Mouse (Mus musculus) limb, embryonic 11.5 days (tissue): ENCODE measurements at regions not wholly inside any gene's neighbourhood (a gene's known extent, or its start where the extent isn't known, plus 50 kb on each side); places are given as distances from the start of the nearest gene placed in this dataset.
A peak's percentile ranks its signal among the peaks of the same experiment; 100 is the strongest.

Experiments
- ATAC-seq: fragments of 200-750 bp; cut with Nextera tagmentation; 2 replicates; pipeline ENCODE4 v1.8.0; 2017; ENCODE audit warnings: low read depth; ENCODE audit not compliant: insufficient number of reproducible peaks, low FRiP score, low TSS enrichment
- DNase-seq: peaks from one replicate; pipeline ENCODE4 v3.0.0-alpha.2; 2015; ENCODE audit warnings: low spot score
- H3K27ac ChIP-seq: fragments of 300-500 bp; sonication (generic); replicated peaks from 2 replicates; pipeline ENCODE4 v1.5.1; 2014; ENCODE audit warnings: low read depth, mild to moderate bottlenecking, low read length
- H3K27me3 ChIP-seq: fragments of 300-500 bp; sonication (generic); 2 replicates; pipeline ENCODE4 v1.6.1; 2014; ENCODE audit warnings: mild to moderate bottlenecking, low read length, mixed read lengths; ENCODE audit not compliant: control insufficient read depth, insufficient read depth
- H3K36me3 ChIP-seq: fragments of 300-500 bp; sonication (generic); 2 replicates; pipeline ENCODE4 v1.6.1; 2014; ENCODE audit warnings: mild to moderate bottlenecking, low read length, moderate library complexity, mixed read lengths; ENCODE audit not compliant: control insufficient read depth, insufficient read depth
- H3K4me1 ChIP-seq: fragments of 300-500 bp; sonication (generic); 2 replicates; pipeline ENCODE4 v1.6.1; 2014; ENCODE audit warnings: low read length, mixed read lengths; ENCODE audit not compliant: control insufficient read depth, insufficient read depth
- H3K4me2 ChIP-seq: fragments of 300-500 bp; sonication (generic); 2 replicates; pipeline ENCODE4 v1.6.1; 2014; ENCODE audit warnings: low read depth, mild to moderate bottlenecking, moderate library complexity; ENCODE audit not compliant: severe bottlenecking
- H3K4me3 ChIP-seq: fragments of 300-500 bp; sonication (generic); 2 replicates; pipeline ENCODE4 v1.5.1; 2014; ENCODE audit warnings: low read depth, low read length
- H3K9ac ChIP-seq: fragments of 300-500 bp; sonication (generic); 2 replicates; pipeline ENCODE4 v1.6.1; 2014; ENCODE audit warnings: mild to moderate bottlenecking, low read length
- H3K9me3 ChIP-seq: fragments of 300-500 bp; sonication (generic); 2 replicates; pipeline ENCODE4 v1.6.1; 2016; ENCODE audit warnings: low read length; ENCODE audit not compliant: control insufficient read depth
- WGBS: fragments of 180-500 bp; shearing (Covaris S2); extraction: QIAGEN DNeasy Blood & Tissue Kit; methylation state at CpG from one replicate; pipeline ENCODE4 v1.1.7; 2014; 5-methylcytosine and 5-hydroxymethylcytosine counted together

DNA sequence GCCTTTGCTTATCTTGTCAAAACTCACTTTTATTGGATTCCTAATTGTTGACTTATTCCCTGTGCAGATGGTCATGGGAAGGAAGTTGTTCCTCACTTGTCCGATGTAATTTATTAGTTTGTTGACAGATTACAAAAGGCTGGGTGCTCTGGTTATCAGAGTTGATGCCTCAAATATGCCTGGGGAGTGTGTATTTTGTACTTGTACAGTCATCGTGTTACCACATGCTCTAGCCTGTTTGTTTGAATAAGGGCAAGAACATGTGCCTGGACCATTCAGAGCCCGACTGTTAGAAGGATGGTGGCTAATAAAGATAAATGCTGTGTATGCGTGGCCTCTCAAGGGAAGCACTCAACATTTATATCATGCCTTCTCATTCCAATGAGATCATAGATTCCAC lies 288.0 kb downstream of the Trim52 start:
- Histone ChIP-seq H3K9ac (no peak overlapping the region), H3K4me3 (no peak overlapping the region), H3K27me3 (no peaks in the 10 kb centered on the region), H3K4me1 (no peaks in the 10 kb centered on the region), H3K36me3 (no peaks in the 10 kb centered on the region), H3K27ac (no peak overlapping the region), H3K4me2 (no peak overlapping the region), H3K9me3 (no peaks in the 10 kb centered on the region)
- 81% methylated on average over 4 of the region's 4 CpGs for WGBS
- ATAC-seq (no peak), DNase-seq (no peak)

DNA sequence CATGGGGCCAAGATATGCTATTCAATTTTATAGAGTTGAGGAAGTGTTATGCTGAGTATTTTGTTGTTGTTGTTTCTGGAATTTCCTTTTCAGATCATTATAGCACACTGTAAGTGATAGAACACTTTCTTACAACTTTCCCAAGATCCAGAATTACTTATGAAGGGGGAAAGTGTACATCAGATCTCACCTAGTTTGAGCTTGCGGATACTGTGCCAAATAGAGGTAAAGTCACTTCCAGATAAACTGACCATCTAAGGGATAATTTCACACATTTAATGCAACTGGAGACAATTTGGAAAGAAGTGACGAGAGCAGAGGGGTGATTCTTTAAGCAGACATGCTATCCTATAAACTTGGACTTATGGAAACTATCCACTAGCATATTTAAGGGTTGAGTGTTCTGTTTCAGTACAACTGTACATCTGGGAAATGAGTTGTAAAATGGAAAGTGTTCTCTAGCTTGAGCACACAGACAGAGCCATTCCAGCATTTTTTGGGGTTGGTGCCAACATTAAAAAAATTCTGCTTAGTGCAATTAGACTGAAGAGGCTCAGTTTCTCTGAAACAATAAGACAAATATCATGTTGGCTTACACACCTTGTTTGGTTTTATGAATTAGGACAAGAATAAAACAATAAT lies 307.0 kb downstream of the Trim52 start:
- H3K4me2 ChIP-seq, result no peak overlapping the region
- H3K27ac ChIP-seq, result no peak overlapping the region
- H3K27me3 ChIP-seq, result no peaks in the 10 kb centered on the region
- no peak overlapping the region for H3K4me3 ChIP-seq
- DNase-seq, result no peak
- ATAC-seq, result no peak
- WGBS, result 81% methylated on average over 2 of the region's 2 CpGs
- H3K9ac ChIP-seq, result no peak overlapping the region
- no peaks in the 10 kb centered on the region for H3K9me3 ChIP-seq
- H3K4me1 ChIP-seq, result no peaks in the 10 kb centered on the region
- H3K36me3 ChIP-seq, result no peaks in the 10 kb centered on the region

DNA sequence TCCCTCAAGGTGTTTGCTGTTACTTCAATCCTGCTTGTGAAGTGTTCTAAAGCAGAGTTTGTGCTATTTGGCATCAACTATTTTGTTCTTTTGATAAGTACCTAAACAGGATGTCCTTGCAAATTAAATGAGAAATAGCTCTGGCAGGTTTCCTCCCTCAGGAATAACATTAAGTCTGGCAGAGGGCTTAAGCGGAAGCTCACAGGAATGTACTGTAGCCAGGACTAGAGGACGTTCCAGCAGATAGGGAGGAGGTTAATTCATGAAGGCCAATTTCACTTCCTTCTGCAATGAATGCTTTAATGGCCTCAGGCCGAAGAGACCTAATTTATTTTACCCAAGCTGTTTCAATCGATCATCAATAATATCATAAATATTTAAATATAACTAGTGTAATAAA lies 318.7 kb downstream of the Trim52 start:
- 75% methylated on average over 4 of the region's 4 CpGs for WGBS

DNA sequence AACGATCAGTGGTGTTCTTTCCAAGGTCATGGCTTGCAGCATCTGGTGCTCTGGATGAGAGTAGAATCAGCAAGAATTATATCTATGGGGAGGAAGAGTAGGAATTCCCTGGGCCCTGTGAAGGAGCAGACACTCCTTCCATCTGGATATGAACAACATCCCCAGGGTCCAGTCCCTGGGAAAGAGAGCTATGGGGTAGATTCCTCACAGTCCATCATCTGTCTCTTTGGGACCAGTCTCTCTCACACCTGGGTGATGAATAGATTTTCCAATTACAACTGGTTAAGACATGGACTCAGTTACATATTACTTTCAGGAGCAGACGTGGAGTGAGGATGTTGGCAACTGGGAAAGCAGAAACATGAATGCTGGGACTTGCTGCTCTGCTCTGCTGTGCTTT lies 322.6 kb downstream of the Trim52 start:
- Histone ChIP-seq H3K9me3 (no peaks in the 10 kb centered on the region), H3K4me3 (no peak overlapping the region), H3K36me3 (no peaks in the 10 kb centered on the region), H3K9ac (no peak overlapping the region), H3K27ac (no peak overlapping the region), H3K4me2 (no peak overlapping the region), H3K27me3 (no peaks in the 10 kb centered on the region), H3K4me1 (no peaks in the 10 kb centered on the region)
- WGBS, result 66% methylated on average over 2 of the region's 2 CpGs
- ATAC-seq (no peak), DNase-seq (no peak)

More for the DNA sequence above, 318.7 kb downstream of the Trim52 start:
- H3K9ac ChIP-seq, result no peak overlapping the region
- no peak for DNase-seq
- no peak overlapping the region for H3K4me3 ChIP-seq
- ATAC-seq, result no peak
- H3K27ac ChIP-seq, result no peak overlapping the region
- H3K27me3 ChIP-seq, result no peaks in the 10 kb centered on the region
- H3K4me1 ChIP-seq, result no peaks in the 10 kb centered on the region
- no peaks in the 10 kb centered on the region for H3K9me3 ChIP-seq
- no peaks in the 10 kb centered on the region for H3K36me3 ChIP-seq
- no peak overlapping the region for H3K4me2 ChIP-seq

GRCm38 (mm10) chr14:106439282-106439681 lies 333.3 kb downstream of the Trim52 start:
- peak; percentile 57; the same call in 1 of the 2 replicates for ATAC-seq
- 20% methylated on average over 5 of the region's 5 CpGs for WGBS

GRCm38 (mm10) chr14:106489074-106489473 lies 383.1 kb downstream of the Trim52 start:
- ATAC-seq, result no peak
- 92% methylated on average over 7 of the region's 7 CpGs for WGBS
- H3K4me1 ChIP-seq, result no peaks in the 10 kb centered on the region

More at GRCm38 (mm10) chr14:106439282-106439681, 333.3 kb downstream of the Trim52 start:
- DNase-seq, result peak; percentile 71
- H3K4me2 ChIP-seq, result no peak overlapping the region
- H3K36me3 ChIP-seq, result no peaks in the 10 kb centered on the region
- H3K27me3 ChIP-seq, result no peaks in the 10 kb centered on the region
- no peak overlapping the region for H3K4me3 ChIP-seq
- no peaks in the 10 kb centered on the region for H3K4me1 ChIP-seq
- H3K27ac ChIP-seq, result no peak overlapping the region
- H3K9me3 ChIP-seq, result no peaks in the 10 kb centered on the region
- no peak overlapping the region for H3K9ac ChIP-seq

GRCm38 (mm10) chr14:106491389-106491788 lies 385.4 kb downstream of the Trim52 start:
- H3K4me1 ChIP-seq, result no peaks in the 10 kb centered on the region
- DNase-seq, result no peak
- 67% methylated on average over 4 of the region's 4 CpGs for WGBS

More at GRCm38 (mm10) chr14:106489074-106489473, 383.1 kb downstream of the Trim52 start:
- H3K36me3 ChIP-seq, result no peaks in the 10 kb centered on the region
- H3K27me3 ChIP-seq, result no peaks in the 10 kb centered on the region
- no peak overlapping the region for H3K27ac ChIP-seq
- no peaks in the 10 kb centered on the region for H3K9me3 ChIP-seq
- H3K4me3 ChIP-seq, result no peak overlapping the region
- DNase-seq, result no peak
- no peak overlapping the region for H3K4me2 ChIP-seq
- no peak overlapping the region for H3K9ac ChIP-seq

DNA sequence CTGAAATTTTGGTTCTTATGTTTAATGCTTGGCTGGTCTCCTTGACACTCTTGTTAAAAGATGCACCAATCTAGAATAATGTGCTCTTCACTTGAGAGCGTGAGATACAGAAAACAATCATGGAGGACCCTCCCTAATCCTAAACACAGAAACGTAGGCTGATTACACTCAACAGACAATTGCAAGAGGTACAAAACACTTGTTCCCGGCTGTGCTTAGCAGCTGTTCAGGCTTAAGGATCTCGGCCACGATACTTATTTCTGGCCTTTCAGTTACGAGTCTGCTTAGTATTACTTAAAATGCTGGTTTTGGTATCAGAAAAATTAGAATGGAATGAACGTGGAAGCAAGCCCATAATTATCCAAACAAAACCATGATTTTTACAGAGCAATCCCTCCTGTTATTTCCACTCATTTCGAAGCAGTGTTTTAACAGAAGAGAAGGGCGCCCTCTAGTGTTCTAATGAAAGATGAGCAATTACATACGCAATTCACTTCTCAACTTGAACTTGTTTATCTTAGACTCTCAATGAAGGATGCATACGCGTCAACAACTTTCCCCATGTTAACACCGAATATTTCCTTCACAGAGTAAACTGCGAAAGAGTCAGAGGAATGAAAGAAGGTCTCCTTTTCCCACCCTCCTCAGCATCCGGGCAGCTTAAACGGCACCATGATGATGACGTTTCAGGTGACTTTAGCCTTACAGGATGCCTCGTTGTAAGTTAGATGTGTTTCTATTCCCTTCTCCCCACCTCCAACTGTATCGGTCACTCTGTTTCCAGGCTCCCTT lies 394.5 kb downstream of the Trim52 start:
- H3K9ac ChIP-seq, result no peak overlapping the region
- no peak for ATAC-seq
- 48% methylated on average over 19 of the region's 19 CpGs for WGBS
- no peak for DNase-seq
- H3K4me3 ChIP-seq, result no peak overlapping the region
- H3K27me3 ChIP-seq, result no peaks in the 10 kb centered on the region
- H3K9me3 ChIP-seq, result no peaks in the 10 kb centered on the region
- no peaks in the 10 kb centered on the region for H3K36me3 ChIP-seq
- no peak overlapping the region for H3K4me2 ChIP-seq
- H3K27ac ChIP-seq, result no peak overlapping the region
- no peaks in the 10 kb centered on the region for H3K4me1 ChIP-seq

More at GRCm38 (mm10) chr14:106491389-106491788, 385.4 kb downstream of the Trim52 start:
- no peak for ATAC-seq
- H3K9me3 ChIP-seq, result no peaks in the 10 kb centered on the region
- H3K4me2 ChIP-seq, result no peak overlapping the region
- no peak overlapping the region for H3K9ac ChIP-seq
- H3K27ac ChIP-seq, result no peak overlapping the region
- no peaks in the 10 kb centered on the region for H3K27me3 ChIP-seq
- H3K36me3 ChIP-seq, result no peaks in the 10 kb centered on the region
- no peak overlapping the region for H3K4me3 ChIP-seq
